32 mouse cellular contexts compared by ENCODE assay signal in genomic region chr5:43909213-43909612, GRCm38 (mm10). TPM values are rescaled to one million over a fixed set of nuclear protein-coding genes. Genes with fewer than 3 reads are reported as not detected.
DNase-seq lines count a peak whose midpoint lies in the region; ATAC-seq and TF ChIP-seq lines count a peak whose summit lies in the region.
"Had no signal": no experiment of that assay in that cellular context is flagged by ENCODE, and none has a peak within 500 bp of the region (broad histone marks: within the 10 kb centered on the region; RNA-seq: fewer than 3 reads in every experiment).

No protein-coding gene starts in this region.

- intact Hi-C loops in heart, postnatal 36 days (cut with DNase I): no loop called here

- H3K4me3 ChIP-seq in heart, embryonic 12.5 days: no peak overlapping the region
- H3K4me3 ChIP-seq in testis, adult 2 months (ENCODE audit: control insufficient read depth, low read depth, low read length): peak overlapping the region; percentile 68
- H3K4me3 ChIP-seq in small intestine, adult 2 months (ENCODE audit: low read depth, low read length): no peak overlapping the region
- H3K4me3 ChIP-seq: embryonic facial prominence, embryonic 13.5 days; kidney, embryonic 15.5 days; layer of hippocampus, adult 2 months; left cerebral cortex, adult 2 months; limb, embryonic 13.5 days; liver, embryonic 13.5 days; midbrain, embryonic 10.5 days had no signal

- no peaks in the 10 kb centered on the region for H3K4me1 ChIP-seq in heart, embryonic 12.5 days (replicated peaks)
- H3K4me1 ChIP-seq in testis, adult 2 months (ENCODE audit: control insufficient read depth, insufficient read depth, low read length): peaks cover 5% of the 10 kb centered on the region
- peaks cover 5% of the 10 kb centered on the region; the same call in 1 of the 2 replicates for H3K4me1 ChIP-seq in small intestine, adult 2 months (ENCODE audit: control insufficient read depth, insufficient read depth, insufficient read length, low read length)
- H3K4me1 ChIP-seq: embryonic facial prominence, embryonic 13.5 days; kidney, embryonic 15.5 days; limb, embryonic 13.5 days; liver, embryonic 13.5 days; midbrain, embryonic 10.5 days had no signal

- H3K36me3 ChIP-seq in heart, embryonic 12.5 days: peaks cover 13% of the 10 kb centered on the region
- no peaks in the 10 kb centered on the region for H3K36me3 ChIP-seq in testis, adult 2 months (ENCODE audit: control insufficient read depth, insufficient read depth, low read length)
- peaks cover 28% of the 10 kb centered on the region for H3K36me3 ChIP-seq in small intestine, adult 2 months (ENCODE audit: control insufficient read depth, insufficient read depth, low read length)
- H3K36me3 ChIP-seq: embryonic facial prominence, embryonic 13.5 days; kidney, embryonic 15.5 days; limb, embryonic 13.5 days; liver, embryonic 13.5 days; midbrain, embryonic 10.5 days had no signal

- DNase-seq in heart, postnatal 36 days: no peak
- DNase-seq in testis, postnatal 14 days (ENCODE audit: low spot score): no peak
- DNase-seq in urinary bladder, postnatal 14 days (ENCODE audit: low spot score): no peak
- no peak for DNase-seq in liver
- DNase-seq: adrenal gland, postnatal 25 days; cerebellum, adult 11-12 months; cerebellum, adult 9-11 months; gastrocnemius, postnatal 10 days; heart, postnatal 14 days; kidney, adult 18-20 months; kidney, postnatal 25 days; liver, embryonic 13.5 days; thymus, adult 18-20 months; thymus, postnatal 25 days had no signal

- no peak for TF ChIP-seq CTCF in testis, adult 2 months (IDR thresholded peaks at IDR 0.05; ENCODE audit: control insufficient read depth, insufficient read depth, insufficient replicate concordance, low read depth, low read length)
- TF ChIP-seq CTCF in small intestine, adult 2 months (IDR thresholded peaks at IDR 0.05; ENCODE audit: extremely low read depth, insufficient read length, insufficient replicate concordance, low read depth, low read length): no peak

- no peak for ATAC-seq in heart, embryonic 12.5 days (ENCODE audit: insufficient number of reproducible peaks, low FRiP score)
- no peak for ATAC-seq in frontal cortex, adult (ENCODE audit: low TSS enrichment)
- ATAC-seq: forebrain, embryonic 16.5 days; hindbrain, postnatal 0 days; midbrain, embryonic 16.5 days; Patski had no signal

- peaks cover 3% of the 10 kb centered on the region; the same call in 1 of the 2 replicates for H3K9me3 ChIP-seq in heart, embryonic 12.5 days (replicated peaks)
- H3K9me3 ChIP-seq: embryonic facial prominence, embryonic 13.5 days; kidney, embryonic 15.5 days; limb, embryonic 13.5 days; liver, embryonic 13.5 days; midbrain, embryonic 10.5 days had no signal

- H3K27me3 ChIP-seq in heart, embryonic 12.5 days (replicated peaks): no peaks in the 10 kb centered on the region
- H3K27me3 ChIP-seq in testis, adult 2 months (ENCODE audit: control insufficient read depth, insufficient read depth, low read length): no peaks in the 10 kb centered on the region
- H3K27me3 ChIP-seq in small intestine, adult 2 months (ENCODE audit: control insufficient read depth, insufficient read depth, low read length): no peaks in the 10 kb centered on the region
- H3K27me3 ChIP-seq: CH12.LX; embryonic facial prominence, embryonic 13.5 days; kidney, embryonic 15.5 days; limb, embryonic 13.5 days; liver, embryonic 13.5 days had no signal

- H3K4me2 ChIP-seq in heart, embryonic 12.5 days: peak overlapping the region; percentile 9; the same call in 1 of the 2 replicates
- H3K4me2 ChIP-seq: embryonic facial prominence, embryonic 13.5 days; kidney, embryonic 15.5 days; limb, embryonic 13.5 days; liver, embryonic 13.5 days had no signal

- TF ChIP-seq POLR2A in testis, adult 2 months (IDR thresholded peaks at IDR 0.05; ENCODE audit: control insufficient read depth, low read depth, low read length): no peak
- no peak for TF ChIP-seq POLR2A in small intestine, adult 2 months (IDR thresholded peaks at IDR 0.05; ENCODE audit: low read depth, low read length)

- WGBS in heart, embryonic 12.5 days: 45% methylated on average over 9 of the region's 9 CpGs
- WGBS in small intestine, adult 2 months: 25% methylated on average over 9 of the region's 9 CpGs

- H3K27ac ChIP-seq in heart, embryonic 12.5 days (ENCODE audit: poor library complexity, severe bottlenecking): no peak overlapping the region
- no peak overlapping the region for H3K27ac ChIP-seq in testis, adult 2 months (ENCODE audit: control insufficient read depth, insufficient read depth, low read depth, low read length)
- peak overlapping the region; percentile 82 for H3K27ac ChIP-seq in small intestine, adult 2 months (ENCODE audit: insufficient read depth, low read depth, low read length)
- H3K27ac ChIP-seq: embryonic facial prominence, embryonic 13.5 days; hindbrain, postnatal 0 days; kidney, embryonic 15.5 days; layer of hippocampus, adult 2 months; left cerebral cortex, adult 2 months; limb, embryonic 13.5 days; liver, embryonic 13.5 days; midbrain, embryonic 10.5 days had no signal

- no peak overlapping the region for H3K9ac ChIP-seq in heart, embryonic 12.5 days
- H3K9ac ChIP-seq: embryonic facial prominence, embryonic 13.5 days; kidney, embryonic 15.5 days; limb, embryonic 13.5 days; liver, embryonic 13.5 days had no signal

RNA-seq across cellular contexts. Expression of gene Gm7879, which starts 3.7 kb away (rescaled TPM):
- 0.32 TPM in 1 of 2 replicates, not detected in the other for polyA plus RNA-seq in heart, embryonic 12.5 days (2016; fragmentation: Nextera tagmentation; extraction: Ambion mirVana)
- 1 to 10 TPM; 6.6 to 6.9 TPM for total RNA-seq in heart, postnatal 36 days (2021)
- polyA plus RNA-seq in testis, adult 2 months (2012; rRNA removed): 2.0 and 2.4 TPM in 2 replicates
- polyA plus RNA-seq in small intestine, adult 2 months (2012; rRNA removed): not detected in 2 replicates
- total RNA-seq: hindbrain, postnatal 0 days had no signal
- polyA plus RNA-seq: embryonic facial prominence, embryonic 13.5 days; forebrain, embryonic 11.5 days; forebrain, embryonic 16.5 days; spleen, adult 2 months had no signal

RNA-seq across cellular contexts. Expression of gene Cd38, which starts 40.9 kb away (rescaled TPM):
- 23.4 and 24.0 TPM in 2 replicates for polyA plus RNA-seq in heart, embryonic 12.5 days (2016; fragmentation: Nextera tagmentation; extraction: Ambion mirVana)
- 1 to 10 TPM; 8.2 to 8.5 TPM for total RNA-seq in heart, postnatal 36 days (2021)
- polyA plus RNA-seq in testis, adult 2 months (2012; rRNA removed): 0.40 and 0.48 TPM in 2 replicates
- 12.4 and 17.6 TPM in 2 replicates for polyA plus RNA-seq in small intestine, adult 2 months (2012; rRNA removed)
- total RNA-seq: MEL had no signal
